Mouse (Mus musculus) erythroblast, embryonic 14.5 days (primary cell): ENCODE measurements around the gene Cacng1.

ENCODE experiments used
- GATA1 ChIP-seq: IDR thresholded peaks from 2 replicates; pipeline ENCODE4 v1.6.1; 2012; ENCODE audit warnings: low read length, inconsistent platforms, mixed read lengths
- TAL1 ChIP-seq: IDR thresholded peaks from 3 replicates; pipeline ENCODE4 v1.6.1; 2012; ENCODE audit warnings: low read length, inconsistent platforms, mixed read lengths

GRCm38 (mm10) chr11:107660452-107660851 lies 55.9 kb downstream of the Cacng1 start:
- no peak for TF ChIP-seq GATA1
- TF ChIP-seq TAL1 = no peak
